Mouse (Mus musculus): ENCODE measurements around the gene Eda. TPM values are rescaled to one million over a fixed set of nuclear protein-coding genes. Genes with fewer than 3 reads are reported as not detected.
"Not testable (repeated sequence)": the region's sequence is repeated elsewhere in the genome, so short reads cannot be mapped to it uniquely, and the experiment has no call there.

Eda gene
- polyA plus RNA-seq, 1 experiment from 2014 or later, result 1.8 TPM

DNA sequence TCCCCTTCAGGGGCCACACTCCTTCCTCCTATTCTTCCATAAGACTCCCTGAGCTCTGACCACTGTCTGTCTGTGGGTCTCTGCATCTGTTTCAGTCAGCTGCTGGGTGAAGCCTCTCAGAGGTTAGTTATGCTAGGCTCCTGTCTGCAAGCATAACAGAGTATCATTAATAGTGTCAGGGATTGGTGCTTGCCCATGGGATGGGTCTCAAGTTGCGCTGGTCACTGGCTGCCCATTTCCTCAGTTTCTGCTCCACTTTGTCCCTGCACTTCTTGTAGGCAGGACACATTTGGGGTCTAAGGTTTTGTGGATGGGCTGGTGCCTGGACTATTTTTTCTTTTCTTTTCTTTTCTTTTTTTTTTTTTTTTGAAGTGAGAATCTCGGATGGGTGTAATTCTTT is 467.2 kb downstream of the Eda start, which contains the start of gene Awat2:
Gene Awat2, minus strand, starts transcription at position 101 of the 400 bp plus-strand sequence.
- not testable (repeated sequence) for H3K27ac ChIP-seq (replicated peaks); ATAC-seq (ENCODE audit: low read depth); H3K4me3 ChIP-seq; H3K36me3 ChIP-seq; H3K9me3 ChIP-seq; H3K4me2 ChIP-seq; H3K9ac ChIP-seq; H3K4me1 ChIP-seq (replicated peaks)
- H3K27me3 ChIP-seq, result peaks cover 16% of the 10 kb centered on the region
- WGBS, result 86% methylated on average over 2 of the region's 2 CpGs

- H3K27ac ChIP-seq (replicated peaks), result no peak overlapping the region
- H3K4me3 ChIP-seq, result no peak overlapping the region
- no peak overlapping the region for H3K4me2 ChIP-seq
- H3K4me1 ChIP-seq (replicated peaks), result no peaks in the 10 kb centered on the region
- ATAC-seq (ENCODE audit: low read depth), result no peak
- H3K36me3 ChIP-seq, result no peaks in the 10 kb centered on the region
- peaks cover 12% of the 10 kb centered on the region for H3K27me3 ChIP-seq
- H3K9me3 ChIP-seq, result no peaks in the 10 kb centered on the region
- 91% methylated on average over 7 of the region's 7 CpGs for WGBS
- no peak overlapping the region for H3K9ac ChIP-seq
These were observed 468.1 kb downstream of the Eda start for GRCm38 (mm10) chrX:100443532-100443931.

MicroRNAs within 50 kb of the gene (microRNA counts, 519-probe panel; counts per million panel counts)
- 3,080 counts per million, percentile 35 among the panel's probes with 10 or more counts for microRNA mmu-miR-676

Small RNA genes within 50 kb of the gene (microRNA-seq; reads per million reads assigned to microRNA genes)
- 407 reads per million, percentile 73 among the genes with 10 or more reads in this experiment for gene Mir676

Other genes starting within 250 kb of the Eda start
- gene Tmem28, start 154.6 kb upstream of the Eda start, polyA plus RNA-seq (2015; fragmentation: Nextera tagmentation; extraction: Ambion mirVana), result 0.99 and 1.5 TPM in 2 replicates

Data from neural tube, embryonic 13.5 days (tissue).